Mouse (Mus musculus) erythroblast, embryonic 14.5 days (primary cell): Measurements from ENCODE around the gene Asf1b. TPM values are rescaled to one million over a fixed set of nuclear protein-coding genes. Genes with fewer than 3 reads are reported as not detected.

Experiments
- H3K27me3 ChIP-seq: 2 replicates; pipeline ENCODE4 v1.6.1; 2012; ENCODE audit warnings: inconsistent platforms; ENCODE audit not compliant: control insufficient read depth
- H3K36me3 ChIP-seq: 2 replicates; pipeline ENCODE4 v1.6.1; 2012; ENCODE audit warnings: mild to moderate bottlenecking, inconsistent platforms; ENCODE audit not compliant: control insufficient read depth
- H3K4me1 ChIP-seq: 2 replicates; pipeline ENCODE4 v1.6.1; 2012; ENCODE audit warnings: inconsistent platforms; ENCODE audit not compliant: control insufficient read depth
- H3K4me3 ChIP-seq: replicated peaks from 2 replicates; pipeline ENCODE3; 2012; ENCODE audit warnings: moderate library complexity, mild to moderate bottlenecking, inconsistent platforms
- H3K9me3 ChIP-seq: 2 replicates; pipeline ENCODE4 v1.6.1; 2012; ENCODE audit warnings: low read length, inconsistent platforms, mixed read lengths; ENCODE audit not compliant: control insufficient read depth
- GATA1 ChIP-seq: IDR thresholded peaks from 2 replicates; pipeline ENCODE4 v1.6.1; 2012; ENCODE audit warnings: low read length, inconsistent platforms, mixed read lengths
- TAL1 ChIP-seq: IDR thresholded peaks from 3 replicates; pipeline ENCODE4 v1.6.1; 2012; ENCODE audit warnings: low read length, inconsistent platforms, mixed read lengths
- polyA plus RNA-seq: library from polyadenylated mRNA; stranded (reverse); fragments of >175 nt; gene quantifications from 2 replicates; pipeline ENCODE4 v1.2.3, GENCODE M21; 2012

Asf1b gene
- polyA plus RNA-seq, 1 experiment, result 56.4 TPM

DNA sequence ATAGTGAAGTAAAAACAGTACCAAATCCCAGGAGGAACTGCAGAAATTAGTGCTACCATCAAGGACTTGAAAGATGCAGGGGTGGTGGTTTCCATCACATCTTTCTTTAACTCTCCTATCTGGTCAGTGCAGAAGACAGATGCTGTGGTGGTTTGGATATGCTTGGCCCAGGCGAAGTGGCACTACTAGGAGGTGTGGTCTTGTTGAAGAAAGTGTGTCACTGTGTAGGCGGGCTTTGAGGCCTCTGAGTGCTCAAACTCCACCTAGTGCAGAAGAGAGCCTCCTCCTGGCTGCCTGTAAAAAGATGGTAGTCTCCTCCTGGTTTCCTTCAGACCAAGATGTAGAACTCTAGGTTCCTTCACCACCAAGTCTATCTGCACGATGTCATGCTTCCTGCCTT is 9.8 kb upstream of the Asf1b start:
- Histone ChIP-seq H3K4me3 (no peak overlapping the region), H3K9me3 (no peaks in the 10 kb centered on the region), H3K4me1 (no peaks in the 10 kb centered on the region), H3K27me3 (peaks cover 2% of the 10 kb centered on the region), H3K36me3 (no peaks in the 10 kb centered on the region)
- no peak for TF ChIP-seq TAL1

DNA sequence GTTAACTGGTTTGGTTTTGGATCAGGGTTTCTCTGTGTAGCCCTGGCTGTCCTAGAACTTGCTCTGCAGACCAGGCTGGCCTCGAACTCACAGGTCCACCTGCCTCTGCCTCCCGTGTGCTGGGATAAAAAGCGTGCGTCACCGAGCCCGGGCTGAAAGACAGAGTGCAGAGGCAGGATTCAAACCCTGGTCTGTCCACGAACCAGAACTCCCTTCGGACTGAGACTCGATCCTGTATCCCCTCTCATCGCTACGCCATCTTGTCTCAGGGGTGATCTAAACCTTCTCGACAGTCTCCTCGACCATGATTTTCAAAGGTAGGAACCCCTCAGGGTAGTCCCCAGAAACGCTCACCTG is 580 bp upstream of the Asf1b start:
- Histone ChIP-seq H3K9me3 (no peaks in the 10 kb centered on the region), H3K4me1 (peaks cover 33% of the 10 kb centered on the region), H3K27me3 (peaks cover 6% of the 10 kb centered on the region), H3K4me3 (peak overlapping the region; percentile 100), H3K36me3 (peaks cover 22% of the 10 kb centered on the region)
- TF ChIP-seq GATA1 (no peak), TAL1 (no peak)

DNA sequence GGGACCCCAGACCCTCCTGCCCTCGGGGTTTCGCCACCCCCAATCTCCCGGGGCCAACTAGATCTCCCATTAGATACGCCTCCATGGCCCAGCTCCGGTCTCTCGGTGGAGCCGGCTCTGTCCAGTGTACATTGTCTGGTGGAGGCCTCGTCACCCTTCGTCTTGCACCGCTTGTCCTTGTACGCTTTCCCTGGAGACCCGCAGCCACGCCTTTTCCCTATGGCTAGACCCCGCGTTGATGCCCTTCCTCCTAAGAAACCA is 581 bp downstream of the Asf1b start:
- peaks cover 33% of the 10 kb centered on the region for H3K4me1 ChIP-seq
- TF ChIP-seq GATA1 (peak; percentile 54), TAL1 (no peak)
- H3K36me3 ChIP-seq, result peaks cover 33% of the 10 kb centered on the region
- H3K27me3 ChIP-seq, result peaks cover 6% of the 10 kb centered on the region
- peak overlapping the region; percentile 100 for H3K4me3 ChIP-seq
- no peaks in the 10 kb centered on the region for H3K9me3 ChIP-seq

DNA sequence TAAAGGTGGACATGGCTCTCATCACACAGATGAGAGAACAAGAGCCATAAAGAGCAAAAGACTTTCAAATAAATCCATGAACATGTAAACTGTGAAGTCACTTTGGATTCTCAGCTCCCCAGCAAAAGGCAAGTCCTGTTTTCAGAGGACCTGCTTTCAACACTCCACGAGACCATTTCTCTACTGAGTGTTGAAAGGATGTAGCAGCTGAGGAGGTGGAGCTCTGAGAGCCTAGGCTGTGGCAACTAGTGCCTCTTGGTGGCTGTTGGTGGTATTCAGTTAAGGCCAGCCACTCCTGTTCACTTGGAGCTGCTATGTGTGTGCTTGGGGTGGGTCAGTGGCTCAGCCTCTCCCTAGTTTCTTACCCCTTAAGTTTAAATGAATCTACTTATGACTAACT is 1.5 kb downstream of the Asf1b start:
- peaks cover 42% of the 10 kb centered on the region for H3K36me3 ChIP-seq
- TF ChIP-seq TAL1, result no peak
- TF ChIP-seq GATA1, result no peak
- no peaks in the 10 kb centered on the region for H3K9me3 ChIP-seq
- peaks cover 3% of the 10 kb centered on the region for H3K27me3 ChIP-seq
- peaks cover 37% of the 10 kb centered on the region for H3K4me1 ChIP-seq
- H3K4me3 ChIP-seq, result peak overlapping the region; percentile 100

DNA sequence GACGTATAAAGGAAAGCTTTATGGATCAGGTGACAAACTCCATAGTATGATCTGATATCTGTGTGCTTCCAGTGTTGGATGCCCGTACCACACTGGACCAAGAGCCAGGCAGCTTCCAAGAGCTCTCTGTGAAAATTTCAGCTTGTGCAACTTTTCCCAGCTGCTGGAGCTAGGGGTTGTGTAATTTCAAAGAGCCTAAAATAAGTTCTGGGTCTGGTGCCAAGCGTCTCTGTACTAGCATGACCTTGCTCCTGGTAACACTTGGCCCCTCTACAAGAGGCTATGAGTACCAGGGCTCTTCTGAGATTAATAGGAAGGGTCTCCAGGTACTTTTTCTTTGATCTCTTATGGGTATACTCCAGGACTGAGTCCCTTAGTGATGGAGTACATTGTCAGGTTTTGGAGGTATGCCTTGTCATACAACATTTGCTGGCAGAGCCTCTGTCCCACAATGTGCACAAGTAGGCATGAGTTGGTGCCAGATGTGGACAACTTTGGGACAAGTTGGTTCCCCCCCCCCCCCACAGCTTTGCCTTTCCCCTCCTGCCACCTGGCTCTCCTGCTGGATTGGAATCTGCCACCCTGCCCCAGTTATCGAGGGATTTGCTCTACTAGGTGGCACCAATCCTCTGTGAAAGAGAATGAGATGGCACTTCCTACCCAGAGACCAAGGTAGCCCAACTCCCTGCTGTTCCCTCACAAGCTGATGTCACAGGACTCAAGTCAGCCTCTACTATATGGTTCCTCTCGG is 8.9 kb downstream of the Asf1b start:
- Histone ChIP-seq H3K27me3 (no peaks in the 10 kb centered on the region), H3K36me3 (peaks cover 98% of the 10 kb centered on the region), H3K9me3 (no peaks in the 10 kb centered on the region), H3K4me3 (no peak overlapping the region), H3K4me1 (peaks cover 9% of the 10 kb centered on the region)
- TF ChIP-seq GATA1 (no peak), TAL1 (no peak)

DNA sequence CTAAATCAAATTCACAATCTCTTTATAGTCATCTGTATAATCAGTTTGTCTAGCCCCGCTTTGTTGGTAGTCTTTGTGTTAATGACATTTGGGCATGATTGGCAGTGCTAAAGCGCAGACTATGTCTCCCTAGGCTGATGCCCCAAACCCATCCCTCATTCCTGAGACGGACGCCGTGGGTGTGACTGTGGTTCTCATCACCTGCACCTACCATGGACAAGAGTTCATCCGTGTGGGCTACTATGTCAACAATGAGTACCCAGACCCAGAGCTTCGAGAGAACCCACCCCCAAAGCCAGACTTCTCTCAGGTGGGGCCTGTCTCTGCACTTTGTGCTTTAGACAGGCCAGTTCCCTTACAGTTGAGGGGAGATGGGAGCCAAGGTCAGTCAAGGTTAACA is 12.4 kb downstream of the Asf1b start:
- Histone ChIP-seq H3K4me3 (no peak overlapping the region), H3K9me3 (no peaks in the 10 kb centered on the region), H3K4me1 (peaks cover 20% of the 10 kb centered on the region), H3K27me3 (no peaks in the 10 kb centered on the region), H3K36me3 (peaks cover 90% of the 10 kb centered on the region)
- no peak for TF ChIP-seq GATA1
- no peak for TF ChIP-seq TAL1

DNA sequence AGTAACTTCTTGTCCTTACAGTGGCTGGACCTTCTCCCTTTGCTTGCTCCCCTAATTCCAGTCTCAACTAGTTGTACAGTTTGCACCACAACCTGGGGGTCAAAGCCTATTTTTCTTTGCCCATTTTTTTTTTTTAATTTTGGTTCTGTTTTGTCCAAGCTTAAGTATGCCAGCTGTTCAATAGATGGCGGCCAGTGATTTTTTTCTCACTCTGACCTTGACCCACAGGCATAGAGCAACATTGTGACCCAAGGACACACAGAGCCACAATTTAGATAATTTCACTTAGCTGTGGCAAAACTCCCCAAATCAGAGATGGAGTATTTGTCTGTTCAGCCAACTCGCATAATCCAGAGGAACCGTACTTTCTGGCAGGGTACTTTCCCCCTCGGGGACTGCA is 15.8 kb downstream of the Asf1b start:
- Histone ChIP-seq H3K27me3 (no peaks in the 10 kb centered on the region), H3K4me1 (peaks cover 39% of the 10 kb centered on the region), H3K36me3 (peaks cover 64% of the 10 kb centered on the region), H3K4me3 (no peak overlapping the region), H3K9me3 (no peaks in the 10 kb centered on the region)
- TF ChIP-seq GATA1, result no peak
- no peak for TF ChIP-seq TAL1

DNA sequence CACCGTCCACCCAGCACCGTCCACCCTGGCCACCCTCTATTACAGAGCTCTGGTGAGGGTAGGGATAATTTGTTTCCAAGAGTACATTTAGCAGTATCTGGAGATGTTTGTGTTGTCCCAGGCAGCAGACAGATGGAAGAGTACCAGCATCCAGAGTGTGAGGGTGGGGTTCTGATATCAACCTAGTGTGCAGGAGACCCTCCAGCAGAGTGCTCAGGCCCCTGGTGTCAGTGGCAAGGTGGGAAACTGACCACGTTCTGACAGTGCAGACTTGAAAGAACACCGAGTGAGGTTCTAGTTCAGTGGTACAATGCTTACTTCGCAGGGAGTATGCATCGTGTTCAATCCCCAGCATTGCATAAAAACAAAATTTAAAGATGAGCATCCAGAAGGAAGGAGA is 16.4 kb downstream of the Asf1b start:
- no peak for TF ChIP-seq TAL1
- H3K4me3 ChIP-seq, result peak overlapping the region; percentile 98
- H3K27me3 ChIP-seq, result no peaks in the 10 kb centered on the region
- H3K36me3 ChIP-seq, result peaks cover 61% of the 10 kb centered on the region
- H3K9me3 ChIP-seq, result no peaks in the 10 kb centered on the region
- H3K4me1 ChIP-seq, result peaks cover 44% of the 10 kb centered on the region

DNA sequence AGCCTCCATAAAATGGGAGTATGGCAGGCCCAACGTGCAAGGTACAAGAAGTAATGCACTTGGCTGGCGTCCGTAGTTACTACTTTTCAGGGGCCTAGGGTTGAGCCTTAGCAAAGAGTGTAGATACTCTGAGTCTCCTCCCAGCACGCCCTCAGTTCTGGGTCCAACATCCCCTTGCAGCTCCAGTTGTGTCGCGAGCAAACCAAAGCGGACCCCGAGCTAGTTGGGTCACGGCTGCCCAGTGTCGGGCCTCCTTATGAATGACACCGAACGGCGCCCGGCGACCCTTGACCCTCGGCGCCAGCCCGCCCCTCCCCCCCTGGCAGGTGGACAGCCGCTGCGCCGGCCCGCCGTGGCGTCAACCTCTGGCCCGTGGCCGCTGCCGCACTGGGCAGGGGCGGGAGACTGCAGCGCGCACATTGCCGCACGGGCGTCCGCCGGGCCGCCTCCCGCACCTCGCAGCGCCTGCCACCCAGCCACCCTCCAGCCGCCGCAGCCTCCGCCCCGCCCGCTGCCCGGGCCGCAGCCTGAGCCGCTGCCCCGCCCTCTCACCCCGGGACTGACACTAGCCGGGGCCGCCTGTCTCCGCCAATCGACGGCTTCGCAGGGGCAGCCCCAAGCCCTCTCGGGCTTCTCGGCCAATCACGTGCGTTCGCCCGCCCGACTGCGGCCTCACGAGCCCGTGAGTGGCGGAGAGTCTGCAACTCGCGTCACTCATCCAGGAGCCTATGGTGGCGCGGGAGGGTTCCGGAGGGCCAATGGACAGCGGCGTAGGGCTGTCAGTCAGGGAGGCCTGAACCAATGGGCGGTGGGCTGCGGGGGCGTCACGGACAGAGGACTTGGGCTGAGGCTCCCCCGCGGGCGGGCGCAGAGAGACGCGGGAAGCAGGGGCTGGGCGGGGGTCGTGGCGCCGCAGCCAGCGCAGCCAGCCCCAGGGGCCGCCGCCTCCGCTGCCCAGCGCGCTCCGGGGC is 17.1 kb downstream of the Asf1b start, which contains the start of gene Prkaca:
Prkaca (plus strand) TSS at position 844 of the 971 bp plus-strand sequence.
- peak within 1 kb of the TSS; percentile 98 for H3K4me3 ChIP-seq
- H3K27me3 ChIP-seq, result no peaks in the 10 kb centered on the region
- H3K4me1 ChIP-seq, result peaks cover 51% of the 10 kb centered on the region
- TF ChIP-seq TAL1, result no peak
- TF ChIP-seq GATA1, result no peak
- H3K36me3 ChIP-seq, result peaks cover 53% of the 10 kb centered on the region
- H3K9me3 ChIP-seq, result no peaks in the 10 kb centered on the region
